ENCODE assay signal across 8 mouse cellular contexts in the genomic region with DNA sequence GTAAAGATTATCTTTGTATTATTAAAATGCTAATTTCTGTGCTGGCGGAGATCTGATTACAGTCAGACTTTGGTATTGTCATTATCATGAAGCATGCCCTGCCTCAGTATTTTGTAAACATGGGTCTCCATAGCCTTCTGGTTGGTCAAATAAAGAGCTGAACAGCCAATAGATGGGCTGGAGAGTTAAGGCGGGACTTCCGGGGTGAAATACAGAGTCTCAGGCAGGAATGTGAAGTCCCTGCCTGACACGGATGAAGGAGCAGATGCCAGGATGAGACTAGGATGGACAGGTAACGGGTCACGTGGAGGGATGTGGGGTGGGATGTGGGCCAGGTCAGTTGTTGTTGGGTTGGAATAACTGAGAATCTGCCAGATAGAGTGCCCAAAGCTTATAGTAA. TPM values are rescaled to one million over a fixed set of nuclear protein-coding genes. Genes with fewer than 3 reads are reported as not detected.
DNase-seq lines count a peak whose midpoint lies in the region; ATAC-seq and TF ChIP-seq lines count a peak whose summit lies in the region.

Gene Atg4b, plus strand, starts transcription at position 211 of the 400 bp plus-strand sequence.

- no peaks in the 10 kb centered on the region for H3K9me3 ChIP-seq in neural tube, embryonic 11.5 days (ENCODE audit: control insufficient read depth, low read length)
- H3K9me3 ChIP-seq in embryonic facial prominence, embryonic 10.5 days, result no peaks in the 10 kb centered on the region
- H3K9me3 ChIP-seq in heart, embryonic 12.5 days (replicated peaks), result no peaks in the 10 kb centered on the region
- H3K9me3 ChIP-seq in midbrain, postnatal 0 days (ENCODE audit: low read length), result no peaks in the 10 kb centered on the region

- WGBS in neural tube, embryonic 11.5 days, result 88% methylated on average over 6 of the region's 6 CpGs
- 78% methylated on average over 6 of the region's 6 CpGs for WGBS in embryonic facial prominence, embryonic 10.5 days
- 78% methylated on average over 6 of the region's 6 CpGs for WGBS in heart, embryonic 12.5 days
- 78% methylated on average over 6 of the region's 6 CpGs for WGBS in midbrain, postnatal 0 days

- ATAC-seq in neural tube, embryonic 11.5 days (ENCODE audit: insufficient read depth, low FRiP score, low TSS enrichment), result no peak
- ATAC-seq in heart, embryonic 12.5 days (ENCODE audit: insufficient number of reproducible peaks, low FRiP score), result no peak
- ATAC-seq in midbrain, postnatal 0 days (ENCODE audit: low FRiP score), result no peak

- H3K9ac ChIP-seq in neural tube, embryonic 11.5 days (ENCODE audit: low read length), result no peak within 1 kb of the TSS
- no peak within 1 kb of the TSS for H3K9ac ChIP-seq in heart, embryonic 12.5 days
- no peak within 1 kb of the TSS for H3K9ac ChIP-seq in midbrain, postnatal 0 days (replicated peaks; ENCODE audit: low read length, poor library complexity, severe bottlenecking)

- H3K36me3 ChIP-seq in neural tube, embryonic 11.5 days (ENCODE audit: control insufficient read depth, insufficient read depth, low read length), result peaks cover 5% of the 10 kb centered on the region
- peaks cover 26% of the 10 kb centered on the region for H3K36me3 ChIP-seq in embryonic facial prominence, embryonic 10.5 days (replicated peaks)
- H3K36me3 ChIP-seq in heart, embryonic 12.5 days, result peaks cover 27% of the 10 kb centered on the region
- peaks cover 19% of the 10 kb centered on the region for H3K36me3 ChIP-seq in midbrain, postnatal 0 days (ENCODE audit: insufficient read depth, low read length)

- H3K27me3 ChIP-seq in neural tube, embryonic 11.5 days (ENCODE audit: control insufficient read depth, insufficient read depth, low read length), result no peaks in the 10 kb centered on the region
- no peaks in the 10 kb centered on the region for H3K27me3 ChIP-seq in embryonic facial prominence, embryonic 10.5 days (replicated peaks; ENCODE audit: low read depth, poor library complexity, severe bottlenecking)
- H3K27me3 ChIP-seq in heart, embryonic 12.5 days (replicated peaks), result no peaks in the 10 kb centered on the region
- no peaks in the 10 kb centered on the region for H3K27me3 ChIP-seq in midbrain, postnatal 0 days (ENCODE audit: insufficient read depth, low read length)

- no peak for TF ChIP-seq CTCF in midbrain, postnatal 0 days (IDR thresholded peaks at IDR 0.05)

- peaks cover 6% of the 10 kb centered on the region; the same call in 1 of the 2 replicates for H3K4me1 ChIP-seq in neural tube, embryonic 11.5 days (ENCODE audit: control insufficient read depth, insufficient read depth, low read length)
- peaks cover 17% of the 10 kb centered on the region for H3K4me1 ChIP-seq in embryonic facial prominence, embryonic 10.5 days
- H3K4me1 ChIP-seq in heart, embryonic 12.5 days (replicated peaks), result peaks cover 13% of the 10 kb centered on the region
- peaks cover 3% of the 10 kb centered on the region; the same call in 1 of the 2 replicates for H3K4me1 ChIP-seq in midbrain, postnatal 0 days (ENCODE audit: insufficient read depth, low read length)

- no peak within 1 kb of the TSS for H3K4me3 ChIP-seq in neural tube, embryonic 11.5 days (ENCODE audit: low read depth, low read length)
- H3K4me3 ChIP-seq in embryonic facial prominence, embryonic 10.5 days, result no peak within 1 kb of the TSS
- H3K4me3 ChIP-seq in heart, embryonic 12.5 days, result no peak within 1 kb of the TSS
- no peak within 1 kb of the TSS for H3K4me3 ChIP-seq in midbrain, postnatal 0 days (ENCODE audit: low read depth, low read length)

- no peak within 1 kb of the TSS for H3K4me2 ChIP-seq in neural tube, embryonic 11.5 days (ENCODE audit: low read depth)
- H3K4me2 ChIP-seq in heart, embryonic 12.5 days, result no peak within 1 kb of the TSS
- H3K4me2 ChIP-seq in midbrain, postnatal 0 days (ENCODE audit: low read depth, low read length, poor library complexity, severe bottlenecking), result no peak within 1 kb of the TSS

- DNase-seq in neural tube, embryonic 11.5 days (ENCODE audit: low spot score), result no peak
- DNase-seq in neural tube, embryonic 10.5 days (ENCODE audit: extremely low spot score, low spot score), result no peak
- DNase-seq in embryonic facial prominence, embryonic 10.5 days (ENCODE audit: low spot score), result no peak
- DNase-seq in left cerebral cortex, adult 8-10 months (ENCODE audit: low spot score in 2 of 2), result no peak
- DNase-seq in midbrain, postnatal 0 days (ENCODE audit: low spot score), result no peak
- no peak for DNase-seq in cerebellum, postnatal 36 days
- no peak for DNase-seq in ovary, postnatal 36 days (ENCODE audit: low spot score)

- H3K27ac ChIP-seq in neural tube, embryonic 11.5 days (ENCODE audit: low read depth, low read length), result no peak within 1 kb of the TSS
- no peak within 1 kb of the TSS for H3K27ac ChIP-seq in embryonic facial prominence, embryonic 10.5 days (replicated peaks)
- H3K27ac ChIP-seq in heart, embryonic 12.5 days (ENCODE audit: poor library complexity, severe bottlenecking), result no peak within 1 kb of the TSS
- no peak within 1 kb of the TSS for H3K27ac ChIP-seq in midbrain, postnatal 0 days (ENCODE audit: low read depth, low read length)

RNA-seq across cellular contexts. Expression of gene Atg4b, which starts in this region (rescaled TPM):
- polyA plus RNA-seq in neural tube, embryonic 11.5 days (2014; fragmentation: Nextera tagmentation; extraction: Ambion mirVana), result 84.1 and 99.4 TPM in 2 replicates
- 95.3 and 98.1 TPM in 2 replicates for polyA plus RNA-seq in embryonic facial prominence, embryonic 10.5 days (2016; fragmentation: Nextera tagmentation; extraction: Ambion mirVana)
- polyA plus RNA-seq in heart, embryonic 12.5 days (2016; fragmentation: Nextera tagmentation; extraction: Ambion mirVana), result 68.1 and 73.1 TPM in 2 replicates
- total RNA-seq in left cerebral cortex, adult 8-10 months (2022), result 10 to 100 TPM; 77.7 to 85.0 (median 79.6) TPM
- total RNA-seq in midbrain, postnatal 0 days (2014; rRNA removed), result 39.3 and 58.7 TPM in 2 replicates
- 75.8 and 81.8 TPM in 2 replicates for polyA plus RNA-seq in midbrain, postnatal 0 days (2015; fragmentation: Nextera tagmentation; extraction: Ambion mirVana)
